Mouse (Mus musculus) lung, embryonic 14.5 days (tissue): Measurements from ENCODE around the gene Ern1. TPM values are rescaled to one million over a fixed set of nuclear protein-coding genes. Genes with fewer than 3 reads are reported as not detected.
A peak's percentile ranks its signal among the peaks of the same experiment; 100 is the strongest.

Source experiments
- ATAC-seq: fragments of 200-750 bp; cut with Nextera tagmentation; 2 replicates; pipeline ENCODE4 v1.8.0; 2017; ENCODE audit warnings: mild to moderate bottlenecking, moderate TSS enrichment, moderate library complexity; ENCODE audit not compliant: insufficient read depth
- DNase-seq: peaks from one replicate; pipeline ENCODE4 v3.0.0-alpha.2; 2015
- H3K27ac ChIP-seq: fragments of 300-500 bp; sonication (generic); 2 replicates; pipeline ENCODE4 v1.5.1; 2014; ENCODE audit warnings: low read depth, mild to moderate bottlenecking, moderate library complexity
- H3K27me3 ChIP-seq: fragments of 300-500 bp; sonication (generic); 2 replicates; pipeline ENCODE4 v1.6.1; 2014; ENCODE audit warnings: low read length, control low read depth; ENCODE audit not compliant: insufficient read depth
- H3K36me3 ChIP-seq: fragments of 300-500 bp; sonication (generic); 2 replicates; pipeline ENCODE4 v1.6.1; 2014; ENCODE audit warnings: control low read depth; ENCODE audit not compliant: insufficient read depth
- H3K4me1 ChIP-seq: fragments of 300-500 bp; sonication (generic); 2 replicates; pipeline ENCODE4 v1.6.1; 2014; ENCODE audit warnings: antibody characterized with exemption, control low read depth; ENCODE audit not compliant: insufficient read depth
- H3K4me2 ChIP-seq: fragments of 300-500 bp; sonication (generic); 2 replicates; pipeline ENCODE4 v1.6.1; 2014; ENCODE audit warnings: mild to moderate bottlenecking
- H3K4me3 ChIP-seq: fragments of 300-500 bp; sonication (generic); 2 replicates; pipeline ENCODE4 v1.5.1; 2014; ENCODE audit warnings: low read depth, low read length
- H3K9ac ChIP-seq: fragments of 300-500 bp; sonication (generic); 2 replicates; pipeline ENCODE4 v1.6.1; 2014
- H3K9me3 ChIP-seq: fragments of 300-500 bp; sonication (generic); 2 replicates; pipeline ENCODE4 v1.6.1; 2016; ENCODE audit warnings: low read depth, low read length, control low read depth
- CTCF ChIP-seq: IDR thresholded peaks from 2 replicates; pipeline ENCODE4 v1.5.1; 2016; ENCODE audit warnings: antibody characterized with exemption, low read depth
- WGBS: fragments of 180-500 bp; shearing (Covaris S2); extraction: QIAGEN DNeasy Blood & Tissue Kit; methylation state at CpG from one replicate; pipeline ENCODE4 v1.1.7; 2014; 5-methylcytosine and 5-hydroxymethylcytosine counted together
- polyA plus RNA-seq: library from polyadenylated mRNA; unstranded; fragments of >200 nt; fragmentation: Nextera tagmentation; extraction: Ambion mirVana; gene quantifications from 2 replicates; pipeline ENCODE4 v1.2.1, GENCODE M21; 2014

Gene Ern1
- polyA plus RNA-seq, 1 experiment from 2014 or later, result 8.6 TPM

DNA sequence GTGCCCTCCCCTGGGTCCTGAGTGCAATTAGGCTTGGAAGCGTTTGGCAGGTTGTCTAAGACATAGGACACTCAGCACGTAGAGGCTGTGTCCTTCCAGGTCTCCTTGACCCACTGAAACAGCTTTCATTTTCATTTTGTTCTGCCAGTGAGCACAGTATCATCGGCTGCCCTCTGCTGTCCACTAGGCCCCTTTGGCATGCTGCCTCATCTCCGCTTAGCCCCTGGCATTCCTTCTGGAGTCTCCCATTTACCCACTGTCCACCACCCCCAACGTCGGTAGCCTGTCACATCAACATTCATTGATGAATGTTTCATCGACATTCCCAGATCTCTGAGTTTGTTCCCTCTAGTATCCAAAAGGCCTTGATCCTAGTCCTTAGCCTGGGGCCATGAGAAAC, 105.8 kb downstream of the Ern1 start:
- H3K4me1 ChIP-seq, result no peaks in the 10 kb centered on the region
- peak overlapping the region; percentile 49 for H3K4me2 ChIP-seq
- H3K27ac ChIP-seq, result peak overlapping the region; percentile 81
- 0 out of 2 replicates have a peak, but pooled peaks have one; percentile 45 for ATAC-seq
- peak; percentile 32 for DNase-seq
- 71% methylated on average over 7 of the region's 7 CpGs for WGBS
- no peaks in the 10 kb centered on the region for H3K9me3 ChIP-seq
- H3K27me3 ChIP-seq, result no peaks in the 10 kb centered on the region
- H3K36me3 ChIP-seq, result no peaks in the 10 kb centered on the region
- peak; percentile 14; the same call in 1 of the 2 replicates for TF ChIP-seq CTCF
- peak overlapping the region; percentile 29 for H3K4me3 ChIP-seq
- peak overlapping the region; percentile 32 for H3K9ac ChIP-seq

DNA sequence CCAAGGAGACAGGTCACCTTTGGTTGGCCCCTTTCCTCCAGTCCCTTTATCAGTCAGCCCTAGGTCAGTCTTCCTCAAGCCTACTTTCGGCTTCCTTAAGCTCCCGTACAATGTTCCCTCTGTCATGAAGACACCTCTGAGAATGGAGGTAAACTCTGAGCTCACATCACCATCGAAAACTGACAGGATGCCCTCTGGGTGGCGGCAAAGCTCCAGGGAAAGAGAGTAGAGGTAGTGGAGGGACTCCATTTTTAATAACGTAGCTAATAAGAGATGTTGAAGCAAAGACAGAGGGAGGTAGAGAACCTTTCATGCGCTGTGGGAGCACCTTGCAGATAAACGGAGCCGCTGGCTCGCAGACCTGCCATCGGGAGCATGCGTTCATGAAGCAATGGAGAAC, 106.6 kb downstream of the Ern1 start:
- H3K9ac ChIP-seq, result peak overlapping the region; percentile 10; the same call in 1 of the 2 replicates
- no peaks in the 10 kb centered on the region for H3K27me3 ChIP-seq
- ATAC-seq (no peak), DNase-seq (peak; percentile 26)
- peak overlapping the region; percentile 49 for H3K4me2 ChIP-seq
- peak overlapping the region; percentile 29 for H3K4me3 ChIP-seq
- no peak overlapping the region for H3K27ac ChIP-seq
- H3K36me3 ChIP-seq, result no peaks in the 10 kb centered on the region
- H3K4me1 ChIP-seq, result no peaks in the 10 kb centered on the region
- H3K9me3 ChIP-seq, result no peaks in the 10 kb centered on the region
- peak; percentile 34 for TF ChIP-seq CTCF
- 69% methylated on average over 11 of the region's 11 CpGs for WGBS

DNA sequence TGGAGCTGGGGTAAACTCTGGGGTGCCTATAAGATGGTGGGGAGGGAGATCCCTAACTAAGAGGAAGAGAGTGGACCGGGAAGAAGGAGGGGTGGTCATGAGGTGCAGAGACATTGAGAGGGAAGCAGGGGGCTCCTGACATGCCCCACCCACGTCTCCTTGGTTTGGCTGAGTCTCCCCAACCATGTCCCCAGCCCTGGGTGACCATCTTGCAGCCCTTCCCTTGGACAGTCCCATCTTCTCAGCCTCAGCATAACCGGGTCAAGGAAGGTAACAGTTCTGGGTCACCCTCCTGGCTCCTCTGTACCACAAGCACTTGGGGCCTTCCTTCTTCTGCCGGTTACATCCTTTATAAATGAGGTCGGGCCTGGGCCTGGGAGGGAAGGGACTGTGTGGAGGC, 112.7 kb downstream of the Ern1 start:
- no peak for TF ChIP-seq CTCF
- Histone ChIP-seq H3K36me3 (no peaks in the 10 kb centered on the region), H3K27ac (peak overlapping the region; percentile 63; the same call in 1 of the 2 replicates), H3K4me2 (peak overlapping the region; percentile 20; the same call in 1 of the 2 replicates), H3K9me3 (no peaks in the 10 kb centered on the region), H3K4me1 (peaks cover 15% of the 10 kb centered on the region), H3K4me3 (no peak overlapping the region), H3K9ac (no peak overlapping the region; the same call in 1 of the 2 replicates), H3K27me3 (no peaks in the 10 kb centered on the region)
- ATAC-seq, result peak; percentile 61; the same call in 1 of the 2 replicates
- WGBS, result 77% methylated on average over 5 of the region's 5 CpGs
- no peak for DNase-seq

DNA sequence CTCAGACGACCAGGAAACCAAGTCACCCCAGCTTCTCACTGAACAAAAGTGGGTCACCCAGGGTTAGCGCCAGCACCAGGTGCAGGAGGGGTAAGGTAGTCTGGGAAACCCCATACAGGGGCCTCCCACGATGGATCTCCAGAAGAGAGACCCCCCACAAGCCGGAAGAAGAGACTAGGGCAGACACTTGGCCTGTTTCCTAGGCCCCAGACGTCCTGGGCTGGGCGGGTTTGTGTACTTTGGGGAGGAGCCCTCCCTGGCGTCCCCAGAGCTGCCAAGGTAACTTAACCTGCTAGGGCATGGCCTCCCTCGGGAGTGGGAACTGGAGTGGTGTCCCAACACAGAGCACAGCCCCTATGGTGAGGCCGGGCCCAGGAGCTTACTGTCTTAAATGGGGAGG, 113.1 kb downstream of the Ern1 start:
- DNase-seq (peak; percentile 47), ATAC-seq (peak; percentile 70; the same call in 1 of the 2 replicates)
- WGBS, result 25% methylated on average over 9 of the region's 9 CpGs
- H3K4me2 ChIP-seq, result peak overlapping the region; percentile 20; the same call in 1 of the 2 replicates
- TF ChIP-seq CTCF, result no peak
- peaks cover 15% of the 10 kb centered on the region for H3K4me1 ChIP-seq
- H3K9ac ChIP-seq, result no peak overlapping the region; the same call in 1 of the 2 replicates
- no peaks in the 10 kb centered on the region for H3K36me3 ChIP-seq
- H3K4me3 ChIP-seq, result no peak overlapping the region
- H3K27ac ChIP-seq, result peak overlapping the region; percentile 63
- no peaks in the 10 kb centered on the region for H3K27me3 ChIP-seq
- H3K9me3 ChIP-seq, result no peaks in the 10 kb centered on the region

DNA sequence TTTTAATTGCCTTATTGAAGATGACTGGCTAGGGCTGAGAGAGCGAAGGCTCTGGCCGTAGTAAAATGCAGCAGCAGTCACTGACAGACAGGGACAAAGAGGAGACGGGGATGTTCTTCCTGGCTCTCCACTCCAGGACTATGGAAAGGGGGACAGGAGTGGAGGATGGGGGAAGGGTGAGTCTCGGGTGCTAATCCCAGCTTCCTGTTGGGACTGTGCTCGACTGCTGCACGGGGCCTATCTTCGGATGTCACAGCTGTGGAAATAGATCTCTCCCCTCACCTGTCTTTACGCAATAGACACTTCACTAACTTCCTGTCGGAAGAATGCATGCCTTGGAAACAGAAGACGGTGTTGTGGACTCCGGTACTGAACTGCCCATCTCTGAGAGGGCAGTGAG, 113.7 kb downstream of the Ern1 start:
- peak; percentile 10; the same call in 1 of the 2 replicates for ATAC-seq
- WGBS, result 15% methylated on average over 11 of the region's 11 CpGs

DNA sequence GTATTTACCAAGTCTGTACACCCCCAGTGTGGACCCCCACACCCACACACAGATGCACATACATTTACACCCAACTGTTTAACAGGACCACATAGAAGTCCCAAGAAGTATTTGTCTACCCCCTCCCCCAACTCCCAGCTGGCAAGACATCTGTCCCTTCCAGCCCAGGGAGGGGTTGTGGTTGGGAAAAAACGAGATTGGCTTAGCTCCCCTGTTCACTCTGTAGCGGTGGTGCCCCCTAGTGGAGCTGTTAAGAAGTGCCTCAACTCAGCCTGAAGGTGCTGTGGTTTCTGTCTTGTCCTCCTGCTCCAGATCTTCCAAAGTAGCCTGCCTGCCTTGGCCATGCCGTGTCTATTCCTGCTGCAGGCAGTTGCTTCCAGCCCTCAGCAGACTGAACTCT, 121.3 kb downstream of the Ern1 start:
- H3K4me3 ChIP-seq, result no peak overlapping the region
- peak; percentile 31; the same call in 1 of the 2 replicates for ATAC-seq
- H3K4me1 ChIP-seq, result no peaks in the 10 kb centered on the region
- no peaks in the 10 kb centered on the region for H3K27me3 ChIP-seq
- H3K9ac ChIP-seq, result peak overlapping the region; percentile 13; the same call in 1 of the 2 replicates
- no peak overlapping the region for H3K4me2 ChIP-seq
- TF ChIP-seq CTCF, result peak; percentile 93
- H3K27ac ChIP-seq, result no peak overlapping the region
- H3K9me3 ChIP-seq, result no peaks in the 10 kb centered on the region
- WGBS, result 9% methylated on average over 3 of the region's 3 CpGs
- H3K36me3 ChIP-seq, result no peaks in the 10 kb centered on the region
- DNase-seq, result peak; percentile 88

More for the DNA sequence above, 113.7 kb downstream of the Ern1 start:
- no peaks in the 10 kb centered on the region for H3K27me3 ChIP-seq
- no peak overlapping the region for H3K4me3 ChIP-seq
- no peak for DNase-seq
- no peak for TF ChIP-seq CTCF
- H3K36me3 ChIP-seq, result no peaks in the 10 kb centered on the region
- H3K27ac ChIP-seq, result peak overlapping the region; percentile 63
- H3K4me2 ChIP-seq, result no peak overlapping the region; the same call in 1 of the 2 replicates
- peaks cover 15% of the 10 kb centered on the region for H3K4me1 ChIP-seq
- H3K9me3 ChIP-seq, result no peaks in the 10 kb centered on the region
- no peak overlapping the region for H3K9ac ChIP-seq

DNA sequence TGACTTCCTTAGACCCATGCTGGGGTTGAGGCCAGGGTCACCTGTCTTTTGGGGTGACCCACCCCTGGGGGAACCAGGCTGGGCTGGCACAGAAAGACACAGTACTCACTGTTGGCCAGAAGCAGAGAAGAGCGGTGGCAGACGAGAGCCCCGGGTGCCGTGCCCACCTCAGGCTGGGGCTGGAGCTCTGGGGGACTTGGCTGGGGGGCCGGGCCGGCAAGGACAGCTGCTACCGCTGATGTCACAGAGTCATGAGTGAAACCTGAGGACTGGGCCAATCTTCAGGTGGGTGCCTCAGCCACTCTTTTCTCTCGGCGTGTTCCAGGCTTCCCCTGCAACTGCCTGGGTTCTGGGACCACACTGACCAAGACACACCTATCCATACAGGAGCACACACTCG, 122.3 kb downstream of the Ern1 start, which contains the start of gene Prr29:
Prr29 (plus strand) TSS at position 107 of the 400 bp plus-strand sequence.
- Histone ChIP-seq H3K9ac (0 out of 2 replicates have a peak within 1 kb of the TSS, but pooled peaks have one; percentile 7), H3K27ac (0 out of 2 replicates have a peak within 1 kb of the TSS, but pooled peaks have one; percentile 51), H3K27me3 (no peaks in the 10 kb centered on the region), H3K4me3 (no peak within 1 kb of the TSS), H3K4me2 (peak within 1 kb of the TSS; percentile 37; the same call in 1 of the 2 replicates), H3K9me3 (no peaks in the 10 kb centered on the region), H3K36me3 (no peaks in the 10 kb centered on the region), H3K4me1 (no peaks in the 10 kb centered on the region)
- TF ChIP-seq CTCF, result no peak
- ATAC-seq (0 out of 2 replicates have a peak, but pooled peaks have one; percentile 35), DNase-seq (no peak)
- WGBS, result 42% methylated on average over 10 of the region's 10 CpGs
